Mouse (Mus musculus) hindbrain, embryonic 16.5 days (tissue): ENCODE data around the gene Phf23. TPM values are rescaled to one million over a fixed set of nuclear protein-coding genes. Genes with fewer than 3 reads are reported as not detected.
A peak's percentile ranks its signal among the peaks of the same experiment; 100 is the strongest.

ENCODE experiments used
- microRNA counts: library from miRNA; unstranded; fragments of <30 nt; microRNA quantifications from one replicate; lab custom pipeline; 2016
- microRNA-seq: library from miRNA; unstranded; fragments of <30 nt; microRNA quantifications from one replicate; pipeline ENCODE4, GENCODE M21; 2017
- polyA plus RNA-seq: library from polyadenylated mRNA; unstranded; fragments of >200 nt; fragmentation: Nextera tagmentation; extraction: Ambion mirVana; gene quantifications from 2 replicates; pipeline ENCODE4 v1.2.1, GENCODE M21; 2015

Phf23 gene
- polyA plus RNA-seq, 1 experiment from 2014 or later = 54.2 TPM

MicroRNA genes within 50 kb of the gene (microRNA counts, 519-probe panel; counts per million panel counts)
- microRNA mmu-miR-324-3p (lab: Ali Mortazavi, UCI) (not detected), microRNA mmu-miR-324-5p (lab: Ali Mortazavi, UCI) (2,617 counts per million, percentile 68 among the panel's probes with 10 or more counts)

Small RNAs within 50 kb of the gene (microRNA-seq; reads per million reads assigned to microRNA genes)
- gene Gm44349 = not detected
- gene Mir324 = 3,316 reads per million, percentile 87 among the genes with 10 or more reads in this experiment

Other genes starting within 250 kb of the Phf23 start
- 12.1 and 14.9 TPM in 2 replicates for gene Polr2a, start 237.1 kb upstream of the Phf23 start, polyA plus RNA-seq
- 0.41 and 0.87 TPM in 2 replicates for gene Slc35g3, start 233.8 kb upstream of the Phf23 start, polyA plus RNA-seq
- 5.8 and 6.2 TPM in 2 replicates for gene Zbtb4, start 229.9 kb upstream of the Phf23 start, polyA plus RNA-seq
- gene Chrnb1, start 199.8 kb upstream of the Phf23 start, polyA plus RNA-seq = 1.4 and 2.9 TPM in 2 replicates
- gene Fgf11, start 193.9 kb upstream of the Phf23 start, polyA plus RNA-seq = 6.7 and 7.2 TPM in 2 replicates
- 1.3 and 1.6 TPM in 2 replicates for gene Tmem102, start 190.2 kb upstream of the Phf23 start, polyA plus RNA-seq
- not detected in 2 replicates for gene Gm39566, start 180.5 kb upstream of the Phf23 start, polyA plus RNA-seq
- gene Spem2, start 177.3 kb upstream of the Phf23 start, polyA plus RNA-seq = not detected in 2 replicates
- 0.35 and 0.45 TPM in 2 replicates for gene Spem1, start 173.6 kb upstream of the Phf23 start, polyA plus RNA-seq
- 19.1 and 22.4 TPM in 2 replicates for gene Nlgn2, start 158.0 kb upstream of the Phf23 start, polyA plus RNA-seq
- 341 and 379 TPM in 2 replicates for gene Tmem256, start 157.3 kb upstream of the Phf23 start, polyA plus RNA-seq
- gene Plscr3, start 149.4 kb upstream of the Phf23 start, polyA plus RNA-seq = 37.3 and 48.6 TPM in 2 replicates
- 0.10 and 0.13 TPM in 2 replicates for gene Tnk1, start 137.0 kb upstream of the Phf23 start, polyA plus RNA-seq
- gene Tmem95, start 117.8 kb upstream of the Phf23 start, polyA plus RNA-seq = not detected in 2 replicates
- gene Kctd11, start 114.4 kb upstream of the Phf23 start, polyA plus RNA-seq = 2.2 and 3.2 TPM in 2 replicates
- 0.13 and 0.25 TPM in 2 replicates for gene Acap1, start 100.2 kb upstream of the Phf23 start, polyA plus RNA-seq
- 5.5 and 6.3 TPM in 2 replicates for gene 2810408A11Rik, start 94.8 kb upstream of the Phf23 start, polyA plus RNA-seq
- 17.8 and 19.0 TPM in 2 replicates for gene Neurl4, start 94.7 kb upstream of the Phf23 start, polyA plus RNA-seq
- 55.2 and 65.7 TPM in 2 replicates for gene Gps2, start 81.9 kb upstream of the Phf23 start, polyA plus RNA-seq
- gene Eif5a, start 73.8 kb upstream of the Phf23 start, polyA plus RNA-seq = 1,120 and 1,123 TPM in 2 replicates
- 5.7 and 6.2 TPM in 2 replicates for gene Ybx2, start 60.0 kb upstream of the Phf23 start, polyA plus RNA-seq
- 4.7 and 5.8 TPM in 2 replicates for gene Slc2a4, start 47.6 kb upstream of the Phf23 start, polyA plus RNA-seq
- gene Cldn7, start 31.0 kb upstream of the Phf23 start, polyA plus RNA-seq = 0.17 and 0.33 TPM in 2 replicates
- gene Ctdnep1, start 14.6 kb upstream of the Phf23 start, polyA plus RNA-seq = 26.9 and 27.4 TPM in 2 replicates
- 168 and 188 TPM in 2 replicates for gene Elp5, start 13.3 kb upstream of the Phf23 start, polyA plus RNA-seq
- gene Gabarap, start 4.6 kb upstream of the Phf23 start, polyA plus RNA-seq = 576 and 581 TPM in 2 replicates
- 21.0 and 25.4 TPM in 2 replicates for gene Dvl2, start 4.8 kb downstream of the Phf23 start, polyA plus RNA-seq
- 66.6 and 69.1 TPM in 2 replicates for gene Acadvl, start 19.6 kb downstream of the Phf23 start, polyA plus RNA-seq
- 23.1 and 23.4 TPM in 2 replicates for gene Dlg4, start 21.2 kb downstream of the Phf23 start, polyA plus RNA-seq
- 3.9 and 4.4 TPM in 2 replicates for gene Asgr1, start 58.3 kb downstream of the Phf23 start, polyA plus RNA-seq
- not detected in 2 replicates for gene Asgr2, start 96.9 kb downstream of the Phf23 start, polyA plus RNA-seq
- gene Mgl2, start 134.6 kb downstream of the Phf23 start, polyA plus RNA-seq = 1.2 and 1.4 TPM in 2 replicates
- gene Clec10a, start 160.4 kb downstream of the Phf23 start, polyA plus RNA-seq = 1.0 and 1.2 TPM in 2 replicates
- gene Slc16a11, start 217.0 kb downstream of the Phf23 start, polyA plus RNA-seq = 8.7 and 9.7 TPM in 2 replicates
- 11.9 and 15.2 TPM in 2 replicates for gene Slc16a13, start 225.3 kb downstream of the Phf23 start, polyA plus RNA-seq
- 5.1 and 6.6 TPM in 2 replicates for gene Bcl6b, start 234.0 kb downstream of the Phf23 start, polyA plus RNA-seq
- 167 and 175 TPM in 2 replicates for gene 0610010K14Rik, start 242.1 kb downstream of the Phf23 start, polyA plus RNA-seq
- 13.8 and 15.7 TPM in 2 replicates for gene Gm21988, start 244.1 kb downstream of the Phf23 start, polyA plus RNA-seq
- 416 and 443 TPM in 2 replicates for gene Rnasek, start 244.1 kb downstream of the Phf23 start, polyA plus RNA-seq